Mouse (Mus musculus) gastrocnemius, postnatal 36 days (tissue): ENCODE results near the gene Adat1. TPM values are rescaled to one million over a fixed set of nuclear protein-coding genes. Genes with fewer than 3 reads are reported as not detected.

Source experiments
- DNase-seq, 2 experiments: peaks; one replicate each; pipeline ENCODE4 v3.0.0; 2022
- intact Hi-C: fragments of 180-260 bp; cut with DNase I; formaldehyde crosslinking; loops from one replicate; pipeline ENCODE4 v1.15.1; 2025
- total RNA-seq, 2 experiments: library from RNA; stranded (reverse); gene quantifications; 2 replicates each; pipeline ENCODE4 v1.2.3; 2021

Gene Adat1
- total RNA-seq, 2 experiments from 2014 or later, result 1.6 to 2.3 TPM

DNA sequence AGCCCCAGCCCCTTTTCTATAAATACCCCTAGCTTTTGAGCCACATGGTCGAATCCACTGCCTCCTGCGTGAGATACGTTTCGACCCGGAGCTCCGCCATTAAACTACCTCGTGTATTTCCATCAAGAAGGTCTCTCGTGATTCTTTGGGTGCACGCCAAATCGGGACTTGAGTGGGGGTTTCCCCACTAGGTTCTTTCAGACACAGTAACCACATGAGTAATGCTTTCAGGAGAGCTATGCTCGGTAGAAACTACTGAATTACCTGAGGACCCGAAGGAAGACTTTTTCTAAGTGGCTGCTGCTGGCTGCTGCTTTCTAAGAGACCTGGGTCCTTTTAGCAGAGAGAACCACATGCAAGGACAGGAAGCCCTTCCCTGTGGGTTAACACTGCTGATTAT is 18.0 kb downstream of the Adat1 start:
- no peak for DNase-seq
- intact Hi-C loops, result no loop called here

DNA sequence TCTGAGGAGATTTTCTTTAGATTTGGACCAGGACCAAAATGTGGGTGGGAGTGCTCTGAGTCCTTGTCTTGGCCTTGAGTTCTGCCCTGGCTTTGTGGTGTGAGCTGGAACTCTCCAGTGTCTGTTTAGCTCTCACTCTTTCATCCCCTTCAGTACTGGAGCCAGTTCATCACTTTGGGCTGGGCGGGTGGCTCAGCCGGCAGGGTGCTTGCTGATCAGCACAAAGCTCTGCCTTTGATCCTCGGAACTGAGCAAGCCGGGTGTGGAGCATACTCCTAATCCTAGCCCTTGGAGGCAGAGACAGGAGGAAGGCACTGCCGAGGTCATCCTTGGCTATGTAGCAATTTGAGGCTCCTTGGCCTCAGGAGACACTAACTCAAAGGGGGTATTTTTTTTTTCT is 23.1 kb downstream of the Adat1 start:
- intact Hi-C loops, result no loop called here
- DNase-seq, result no peak

DNA sequence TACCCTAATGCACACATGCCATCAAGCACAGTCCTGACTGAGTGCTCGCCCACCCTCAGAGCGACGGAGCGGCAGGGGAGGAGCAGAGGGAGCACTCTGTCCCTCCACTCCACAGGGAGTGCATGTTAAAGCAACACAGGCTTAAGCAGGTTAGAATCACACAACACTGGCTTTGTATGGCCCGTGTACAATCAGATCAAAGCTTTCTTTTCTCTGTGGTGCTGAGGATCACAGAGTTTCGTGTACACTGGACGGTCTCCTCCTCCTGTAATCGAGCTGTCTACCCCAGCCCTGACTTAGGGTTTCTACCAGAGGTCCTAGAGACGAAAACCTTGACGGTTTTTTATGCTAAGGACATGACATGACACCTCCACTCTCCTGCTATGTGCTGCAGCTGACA is 23.6 kb downstream of the Adat1 start:
- no peak for DNase-seq
- intact Hi-C loops, result no loop called here

DNA sequence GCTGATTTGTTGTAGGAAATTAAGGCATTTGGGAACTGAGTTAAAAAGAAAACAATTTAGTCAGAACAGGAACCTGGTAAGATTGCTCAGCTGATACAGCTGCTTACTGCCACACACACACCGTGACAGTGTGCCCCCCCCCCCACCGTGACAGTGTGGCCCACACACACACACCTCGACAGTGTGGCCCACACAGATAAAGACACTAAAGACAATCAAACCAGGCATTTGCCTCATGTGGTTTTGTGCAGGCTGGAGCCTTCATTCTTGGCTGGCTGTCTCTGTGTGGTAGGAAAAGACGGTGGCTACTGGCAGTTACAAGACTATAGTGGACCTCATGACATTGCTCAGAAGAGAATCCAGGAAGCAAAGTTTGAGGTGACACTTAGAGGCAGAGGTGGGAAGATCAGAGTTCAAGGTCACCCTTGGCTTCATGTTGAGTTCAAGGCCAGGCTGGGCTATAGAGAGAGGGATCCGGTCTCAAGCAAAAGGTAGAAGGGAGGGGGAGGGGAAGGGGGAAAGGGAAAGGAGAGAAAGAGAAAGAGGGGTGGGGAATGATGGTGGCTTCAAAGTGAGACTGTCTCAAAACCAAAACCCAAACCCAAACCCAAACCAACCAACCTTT is 24.7 kb downstream of the Adat1 start:
- intact Hi-C loops, result no loop called here
- DNase-seq, result no peak

DNA sequence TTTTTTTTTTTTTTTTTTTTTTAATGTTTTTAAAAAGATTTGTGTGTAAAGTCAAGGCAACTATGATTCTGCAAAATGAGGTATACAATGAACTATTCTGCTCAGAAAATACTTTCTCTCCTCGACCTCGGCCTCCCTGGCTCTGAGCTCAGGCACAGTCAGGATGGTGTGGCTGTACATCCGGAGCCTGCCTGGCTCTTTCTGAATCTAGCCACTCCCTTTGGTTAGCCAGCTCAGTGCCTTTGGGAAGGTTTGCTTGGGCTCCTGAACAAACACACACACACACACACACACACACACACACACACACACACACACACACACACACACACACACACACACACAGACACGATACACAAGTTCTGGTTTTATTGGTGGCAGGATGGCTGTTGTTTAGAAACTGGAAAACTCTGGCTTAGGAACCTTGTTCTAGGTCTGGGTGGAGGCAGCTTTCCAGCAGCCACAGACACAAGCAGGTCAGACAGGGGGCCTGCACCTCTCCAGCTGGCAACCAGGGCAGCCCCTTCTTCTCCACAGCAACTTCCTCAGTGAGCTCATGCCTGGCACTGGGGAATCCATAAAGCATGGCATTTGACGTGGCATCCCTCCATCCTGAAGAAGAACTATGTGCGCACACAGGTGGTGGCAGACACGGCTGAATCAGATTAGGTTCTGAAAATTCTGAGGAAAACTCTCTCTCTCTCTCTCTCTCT is 27.1 kb downstream of the Adat1 start:
- no peak for DNase-seq
- intact Hi-C loops, result no loop called here

DNA sequence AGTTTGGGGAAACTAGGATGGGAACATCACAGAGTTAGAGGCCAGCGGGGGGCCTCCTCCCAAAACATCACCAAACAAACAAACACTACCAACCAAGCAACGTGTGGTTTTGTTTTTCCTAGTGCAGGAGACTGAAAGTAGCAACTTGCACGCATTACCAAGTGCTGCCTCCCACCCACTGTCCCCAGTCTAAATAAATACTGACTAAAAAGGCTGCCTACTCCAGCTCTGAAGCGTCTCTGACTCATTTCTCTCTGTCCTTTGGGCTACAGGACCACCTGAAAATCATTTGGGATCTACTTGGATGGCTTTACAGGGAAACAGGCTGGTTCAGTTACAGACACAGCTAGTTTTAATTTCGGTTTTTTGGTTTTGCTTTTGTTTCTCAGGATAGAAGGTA is 27.8 kb downstream of the Adat1 start:
- no peak for DNase-seq
- intact Hi-C loops, result no loop called here

DNA sequence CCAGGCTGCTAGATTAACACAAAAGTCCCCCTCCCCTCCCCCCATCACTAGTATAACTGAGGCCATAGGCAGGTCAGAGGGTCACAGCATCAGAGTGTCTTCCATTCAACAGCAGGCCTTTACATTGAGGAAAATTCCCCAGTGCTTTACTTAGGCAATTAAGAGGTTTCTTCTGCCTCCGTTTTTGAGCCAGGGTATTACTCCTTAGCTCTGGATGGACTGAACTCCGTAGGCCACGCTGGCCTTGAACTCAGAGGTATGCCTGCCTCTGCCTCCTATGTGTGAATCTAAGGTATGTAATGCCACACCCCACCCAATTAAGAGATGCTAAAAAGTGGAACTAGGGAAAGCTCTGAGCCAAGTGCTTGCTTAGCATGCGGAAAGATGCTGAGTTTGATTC is 28.6 kb downstream of the Adat1 start:
- DNase-seq, result no peak

DNA sequence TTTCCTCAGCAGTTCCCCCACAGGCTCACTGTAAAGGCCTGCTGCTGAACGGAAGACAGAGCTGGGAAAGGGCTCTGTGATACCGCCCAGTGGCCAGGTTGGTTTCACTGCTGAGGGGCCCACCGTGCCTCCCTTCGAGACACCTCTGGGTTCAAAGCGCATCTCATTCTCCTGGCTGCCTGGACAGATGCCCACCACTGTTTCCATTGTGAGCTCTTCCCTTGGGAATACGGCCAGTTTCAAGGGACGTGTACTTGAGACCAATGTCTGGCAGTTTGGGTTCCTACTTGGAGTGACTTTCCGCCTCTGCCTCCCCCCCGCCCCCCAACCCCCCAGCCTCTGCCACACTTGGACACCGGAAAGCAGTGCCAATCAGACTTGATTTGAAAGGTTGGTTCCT is 29.0 kb downstream of the Adat1 start:
- intact Hi-C loops, result no loop called here

More for the DNA sequence above, 28.6 kb downstream of the Adat1 start:
- intact Hi-C loops, result no loop called here

DNA sequence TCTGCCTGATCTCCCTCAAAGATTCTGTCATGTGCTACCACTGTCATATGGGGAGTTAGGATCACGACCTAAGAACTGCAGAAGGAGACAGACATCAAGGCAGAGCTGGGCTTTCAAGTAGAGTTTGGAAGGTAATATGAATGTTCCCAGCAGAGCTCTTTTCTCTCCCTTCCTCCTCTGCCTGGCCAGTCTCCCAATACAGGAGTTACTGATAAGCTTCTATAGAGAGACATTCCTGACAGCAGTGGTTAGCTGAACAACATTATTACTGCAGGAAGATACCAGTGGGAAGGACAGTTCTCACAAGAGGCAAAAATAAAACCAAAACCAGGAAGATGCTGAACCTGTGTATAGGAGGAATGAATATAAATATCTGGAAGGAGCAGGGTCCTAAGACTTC is 29.5 kb downstream of the Adat1 start:
- intact Hi-C loops, result no loop called here

More for the DNA sequence above, 29.0 kb downstream of the Adat1 start:
- DNase-seq, result no peak

DNA sequence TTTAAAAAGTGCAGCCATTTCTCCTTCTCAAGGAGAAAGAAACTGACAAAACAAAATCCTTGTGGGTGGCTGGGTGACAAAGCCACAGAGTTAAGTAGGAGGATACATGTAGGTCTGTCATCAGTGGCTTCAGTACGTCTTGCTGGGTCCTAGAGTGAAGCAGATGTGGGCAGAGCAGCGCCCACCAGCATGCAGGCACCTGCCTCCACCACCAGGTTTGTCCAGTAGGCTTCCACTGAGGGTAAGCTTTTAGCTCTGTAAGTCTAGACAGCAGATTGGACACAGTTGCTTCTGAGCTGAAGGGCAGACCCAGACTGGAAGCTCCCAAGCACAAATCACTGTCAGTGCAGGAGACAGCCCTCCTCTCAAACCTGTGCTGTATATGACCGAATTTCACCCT is 30.8 kb downstream of the Adat1 start:
- intact Hi-C loops, result no loop called here
- no peak for DNase-seq

More for the DNA sequence above, 29.5 kb downstream of the Adat1 start:
- no peak for DNase-seq

DNA sequence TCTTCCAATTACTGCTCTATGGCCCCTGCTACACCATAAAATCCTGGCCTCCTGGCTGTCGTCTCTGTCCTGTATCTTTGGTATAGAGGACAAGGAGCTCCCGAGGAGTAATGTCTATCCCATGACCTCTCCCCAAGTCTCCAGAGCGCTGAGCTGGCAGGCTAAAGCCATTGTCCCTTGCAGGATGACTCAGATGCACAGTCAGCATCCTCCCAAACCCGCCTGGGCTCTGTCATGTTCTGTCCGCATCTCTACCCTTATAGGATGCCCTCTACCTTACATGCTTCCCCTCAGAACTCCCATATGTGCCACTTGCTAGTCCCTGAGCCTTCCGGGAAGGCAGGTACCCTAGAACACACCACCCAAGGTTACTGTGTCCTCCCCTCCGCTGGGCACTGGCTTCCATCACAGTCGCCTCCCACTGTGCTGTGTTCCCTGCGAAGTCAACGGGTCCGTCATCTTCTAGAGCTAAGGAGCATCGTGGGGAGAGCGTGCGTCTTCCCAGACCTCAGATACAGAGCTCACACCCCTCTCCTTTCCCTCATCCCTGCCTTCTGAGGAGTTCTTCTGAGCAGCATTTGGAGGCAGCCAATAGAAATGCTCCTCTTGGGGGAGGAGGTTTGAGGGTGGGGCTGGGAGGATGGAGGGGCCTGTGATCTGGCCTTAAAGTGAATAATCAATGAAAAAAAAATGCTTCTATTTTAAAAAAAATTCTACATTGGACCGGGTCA is 31.3 kb downstream of the Adat1 start:
- DNase-seq, result no peak
- intact Hi-C loops, result no loop called here

DNA sequence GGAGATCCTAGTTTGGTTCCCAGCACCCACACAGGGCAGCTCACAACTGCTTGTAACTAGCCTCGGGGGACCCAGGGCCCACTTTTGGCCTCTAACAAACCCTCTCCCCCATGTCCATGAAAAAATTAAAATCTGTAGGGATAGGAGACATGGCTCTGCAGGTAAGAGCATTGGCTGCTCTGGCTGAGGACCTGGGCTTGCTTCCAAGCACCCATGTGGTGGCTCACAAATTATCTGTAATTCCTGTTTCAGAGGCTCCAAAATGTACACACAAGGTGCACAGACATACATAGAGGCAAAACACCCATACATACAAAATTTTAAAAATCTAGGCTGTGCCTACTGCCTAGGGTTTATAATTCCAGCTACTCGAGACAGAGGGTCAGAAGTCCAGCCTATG is 34.9 kb downstream of the Adat1 start:
- intact Hi-C loops, result no loop called here
- DNase-seq, result no peak

DNA sequence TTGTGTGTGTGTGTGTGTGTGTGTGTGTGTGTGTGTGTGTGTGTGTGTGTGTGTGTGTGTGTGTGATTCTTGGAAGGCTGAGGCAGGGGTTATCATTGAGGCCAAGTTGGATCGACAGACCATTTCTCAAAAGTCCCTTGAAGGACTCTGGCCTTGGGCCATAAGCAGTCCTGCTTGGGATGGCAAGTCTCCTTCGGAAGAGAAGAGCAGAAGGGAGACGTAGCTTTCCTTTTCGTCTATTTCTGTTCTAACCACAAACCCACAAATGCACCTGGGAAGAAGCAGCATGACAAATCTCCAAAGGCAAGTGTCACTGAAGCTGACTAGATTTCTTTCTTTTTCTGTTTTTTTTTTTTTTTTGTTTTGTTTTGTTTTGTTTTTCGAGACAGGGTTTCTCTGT is 36.2 kb downstream of the Adat1 start:
- intact Hi-C loops, result no loop called here
- DNase-seq, result no peak

DNA sequence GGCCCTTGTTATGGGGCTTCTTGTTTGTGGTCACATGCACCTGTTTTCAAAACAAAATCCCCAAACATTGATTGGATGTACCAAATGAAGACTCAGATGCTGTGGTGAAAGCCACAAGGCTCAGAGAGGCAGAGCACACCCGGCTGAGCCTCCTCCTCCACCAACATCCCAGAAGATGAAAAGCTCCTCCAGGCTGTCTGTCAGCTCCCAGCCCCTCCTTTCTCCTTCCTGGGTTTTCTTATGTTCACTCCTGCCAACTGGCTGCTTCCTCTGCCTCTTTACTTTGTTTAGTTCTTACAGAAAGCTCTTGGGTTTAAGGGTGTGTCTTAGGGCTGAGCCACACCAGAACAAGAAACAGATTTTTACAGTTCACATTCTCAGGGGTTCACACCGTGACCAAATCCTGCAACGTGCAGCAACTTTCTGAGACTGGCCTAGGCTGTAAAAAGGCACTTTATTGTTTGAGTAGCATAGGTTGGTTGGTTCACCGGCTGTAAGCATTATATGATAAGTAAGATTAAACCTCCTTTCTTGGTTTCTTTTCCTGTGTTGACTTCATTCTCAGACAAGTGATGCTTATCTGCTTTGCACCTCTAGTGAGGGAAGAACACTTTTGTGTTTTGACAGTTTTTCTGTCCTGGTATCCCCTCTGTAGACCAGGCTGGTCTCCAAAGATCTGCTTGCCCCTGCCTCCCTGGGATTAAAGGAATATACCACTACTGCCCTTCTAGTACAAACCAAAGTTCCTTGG is 37.1 kb downstream of the Adat1 start:
- DNase-seq, result no peak
- intact Hi-C loops, result no loop called here

DNA sequence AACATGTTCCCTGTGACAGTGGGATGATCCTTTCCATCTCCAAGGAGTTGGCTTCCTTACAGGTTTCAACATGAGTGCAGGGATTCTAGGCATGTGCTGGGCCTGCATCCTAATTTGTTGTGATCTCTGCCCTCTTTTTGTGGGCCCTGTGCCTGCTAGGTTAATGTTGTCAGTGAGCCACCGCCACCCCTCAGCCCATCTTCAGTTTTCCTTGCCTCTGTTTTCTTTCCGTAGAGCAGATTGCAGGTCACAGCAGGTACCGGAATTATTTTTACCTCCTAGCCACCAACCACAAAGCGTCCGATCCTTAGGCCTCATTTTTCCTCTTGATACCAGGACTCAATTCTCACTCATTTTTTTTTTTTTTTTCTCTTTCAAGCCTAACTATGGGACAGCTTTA is 40.2 kb downstream of the Adat1 start:
- DNase-seq, result no peak

DNA sequence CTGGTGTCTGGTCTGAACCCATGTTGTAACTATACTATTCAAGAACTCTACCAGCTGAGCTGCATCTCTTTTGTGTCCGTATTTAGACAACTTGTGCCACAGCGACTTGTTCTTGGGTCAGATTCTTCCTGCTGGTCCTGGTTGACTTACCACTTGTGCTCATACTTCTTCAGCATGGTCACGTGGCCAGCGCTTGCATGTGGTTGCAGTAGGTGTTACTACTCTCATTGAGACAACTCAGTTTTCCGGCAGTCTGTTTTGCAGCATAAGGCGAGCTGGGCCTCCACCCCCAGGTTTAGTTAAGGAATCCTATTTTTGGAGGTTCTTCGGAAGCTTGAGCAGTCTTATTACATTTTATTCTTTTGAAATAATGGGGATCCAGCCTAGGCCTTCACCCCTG is 40.8 kb downstream of the Adat1 start:
- DNase-seq, result no peak
- intact Hi-C loops, result no loop called here

More for the DNA sequence above, 40.2 kb downstream of the Adat1 start:
- intact Hi-C loops, result no loop called here

DNA sequence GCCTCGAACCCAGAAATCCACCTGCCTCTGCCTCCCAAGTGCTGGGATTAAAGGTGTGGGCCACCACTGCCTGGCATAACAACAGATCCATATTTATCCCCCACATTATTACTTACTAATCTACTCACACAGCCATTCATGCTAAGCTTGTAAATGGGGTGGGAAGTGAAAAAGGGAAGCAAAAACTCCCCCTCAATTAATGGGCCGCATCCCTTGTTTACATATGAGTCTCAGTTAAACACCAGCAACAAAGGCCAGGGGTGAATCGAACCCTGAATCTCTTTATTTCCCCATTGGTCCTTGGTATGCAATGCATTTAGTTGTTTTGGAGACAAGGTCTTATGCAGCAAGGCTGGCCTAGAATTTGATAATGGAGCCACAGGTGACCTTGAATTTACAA is 41.3 kb downstream of the Adat1 start:
- no peak for DNase-seq
- intact Hi-C loops, result no loop called here

DNA sequence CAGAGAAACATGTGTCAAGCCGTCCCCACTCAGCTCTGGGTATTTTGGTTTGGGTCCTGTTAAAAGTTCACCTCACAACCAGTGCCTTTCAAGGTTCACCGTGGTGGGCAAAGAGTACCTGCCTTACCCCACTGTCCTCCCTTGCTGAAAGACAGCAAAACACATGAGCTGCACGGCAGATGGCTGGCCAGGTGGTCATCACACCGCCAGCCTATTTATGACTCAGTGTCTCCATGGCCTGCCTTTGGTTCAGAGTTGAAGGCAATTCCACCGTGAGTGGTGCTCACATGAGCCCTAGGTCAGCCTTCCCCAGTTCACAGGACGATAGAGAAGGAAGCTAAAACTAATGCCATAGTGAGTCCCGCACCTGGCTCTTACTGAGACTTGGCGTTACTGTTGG is 44.1 kb downstream of the Adat1 start:
- intact Hi-C loops, result no loop called here
- DNase-seq, result no peak

DNA sequence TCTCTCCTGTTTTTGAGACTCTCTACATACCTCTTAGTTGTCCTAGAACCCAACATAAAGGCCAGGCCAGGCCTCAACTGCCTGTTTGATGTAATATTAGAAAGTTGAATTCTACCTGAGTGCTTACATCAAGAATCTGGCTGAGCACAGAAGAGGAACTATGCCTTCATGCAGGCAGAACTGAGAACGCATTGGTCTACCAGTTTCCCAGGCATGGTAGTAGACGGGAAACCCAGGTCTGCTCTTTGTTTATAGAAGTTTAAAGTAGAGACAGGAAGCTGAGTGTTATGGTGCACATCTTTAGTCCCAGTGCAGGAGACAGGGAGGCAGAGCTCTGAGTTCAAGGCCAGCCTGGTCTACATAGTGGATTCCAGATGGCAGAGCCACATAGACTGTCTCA is 45.0 kb downstream of the Adat1 start:
- intact Hi-C loops, result no loop called here
- no peak for DNase-seq

DNA sequence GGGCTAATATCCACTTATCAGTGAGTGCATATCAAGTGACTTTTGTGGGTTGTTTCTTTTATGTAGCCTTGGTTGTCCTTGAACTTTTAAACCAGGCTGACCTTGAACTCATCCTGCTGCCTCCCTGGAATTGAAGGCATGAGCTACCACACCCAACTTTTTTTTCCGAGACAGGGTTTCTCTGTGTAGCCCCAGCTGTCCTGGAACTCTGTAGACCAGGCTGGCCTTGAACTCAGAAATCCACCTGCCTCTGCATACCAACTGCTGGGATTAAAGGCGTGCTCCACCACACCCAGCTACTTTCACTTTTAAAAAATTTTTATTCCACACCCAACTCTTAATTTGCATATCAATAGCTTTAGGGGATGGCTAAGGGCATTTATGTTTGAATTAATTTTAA is 48.6 kb downstream of the Adat1 start:
- DNase-seq, result no peak
- intact Hi-C loops, result no loop called here

DNA sequence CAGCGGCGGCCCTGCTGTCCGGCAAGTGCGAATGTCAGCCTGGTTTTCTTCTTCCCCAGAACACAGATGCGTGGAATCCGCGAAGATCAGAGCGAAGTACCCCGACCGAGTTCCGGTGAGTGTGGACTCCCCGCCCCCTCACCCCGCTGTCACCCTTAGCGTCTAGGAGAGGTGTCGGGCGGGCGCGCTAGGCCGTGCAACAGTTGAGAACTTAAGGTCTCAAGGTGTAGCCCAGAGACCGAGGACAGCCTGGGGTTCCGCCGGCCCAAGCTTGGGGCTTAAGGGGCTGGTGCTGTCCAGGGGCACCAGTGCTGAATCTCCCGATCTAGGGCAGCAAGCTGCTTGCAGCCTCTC is 51.0 kb downstream of the Adat1 start:
- DNase-seq, result peak; percentile 12 to 36
- intact Hi-C loops, result no loop called here
